Mouse (Mus musculus) telencephalon, adult 2 months (tissue): ENCODE results near the gene Slc5a10.

Experiments
- DNase-seq: peaks from one replicate; pipeline ENCODE4 v3.0.0-alpha.2; 2011; ENCODE audit warnings: low read depth, low spot score

Slc5a10 gene

DNA sequence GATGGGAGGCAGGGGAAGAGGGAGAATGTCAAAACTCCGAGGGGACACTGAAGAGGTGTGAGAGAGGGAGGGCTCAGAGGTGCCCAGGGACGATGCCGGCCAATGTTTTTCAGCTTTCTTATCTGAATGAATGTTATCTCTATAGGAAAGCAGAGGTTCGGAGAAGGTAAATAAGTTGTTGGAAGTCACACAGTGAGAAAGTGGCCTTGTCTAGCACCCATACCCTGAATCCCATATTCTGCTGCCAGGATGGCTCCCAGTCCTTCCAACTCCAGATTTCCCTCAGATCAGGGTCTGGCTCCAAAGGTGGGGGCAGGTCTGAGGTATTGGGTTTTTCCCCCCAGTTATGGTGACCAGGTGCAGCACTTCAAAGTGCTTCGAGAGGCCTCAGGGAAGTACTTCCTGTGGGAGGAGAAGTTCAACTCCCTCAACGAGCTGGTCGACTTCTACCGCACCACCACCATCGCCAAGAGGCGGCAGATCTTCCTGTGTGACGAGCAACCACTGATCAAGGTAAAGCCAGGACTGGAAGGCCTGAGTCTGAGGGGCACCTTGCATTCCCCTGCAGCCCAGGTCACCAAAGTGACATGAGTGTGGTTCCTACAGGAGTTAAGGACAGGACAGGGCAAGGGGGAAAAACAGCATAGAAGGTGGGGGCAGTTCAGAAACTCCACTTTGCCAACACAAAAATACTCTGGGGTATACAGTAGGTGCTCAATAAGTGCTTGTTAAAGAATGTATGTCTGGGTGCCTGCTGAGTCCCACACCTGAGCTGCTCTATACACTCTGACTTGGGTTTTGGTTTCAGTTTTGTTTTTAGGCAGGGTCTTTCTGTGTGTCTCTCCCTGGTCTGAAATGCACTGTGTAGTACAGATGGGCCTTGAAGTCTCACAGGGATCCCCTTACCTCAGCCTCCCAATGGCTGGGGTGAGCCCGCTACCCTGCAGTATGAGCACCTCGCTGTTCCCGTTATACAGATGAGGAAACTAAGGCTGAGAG, 50.8 kb downstream of the Slc5a10 start:
- DNase-seq, result no peak

DNA sequence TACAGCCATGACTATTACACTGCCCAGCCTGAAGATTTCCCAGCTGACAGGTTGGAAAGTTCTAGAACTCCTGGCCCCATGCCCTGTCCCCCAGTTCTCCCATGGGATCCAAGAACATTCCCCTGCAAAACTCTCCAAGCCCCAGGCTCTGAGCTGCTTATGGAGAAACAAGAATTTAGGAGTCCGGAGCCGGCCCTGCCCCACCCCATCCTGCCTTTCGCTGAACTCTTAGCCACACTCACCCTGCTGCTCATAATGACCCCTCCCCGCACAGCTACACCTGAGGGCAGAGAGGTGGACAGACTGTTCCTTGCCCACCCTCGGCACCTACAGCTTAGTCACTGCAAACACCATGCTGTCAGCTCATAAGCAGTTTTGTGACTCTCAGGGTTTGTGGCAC, 52.8 kb downstream of the Slc5a10 start:
- DNase-seq, result no peak

DNA sequence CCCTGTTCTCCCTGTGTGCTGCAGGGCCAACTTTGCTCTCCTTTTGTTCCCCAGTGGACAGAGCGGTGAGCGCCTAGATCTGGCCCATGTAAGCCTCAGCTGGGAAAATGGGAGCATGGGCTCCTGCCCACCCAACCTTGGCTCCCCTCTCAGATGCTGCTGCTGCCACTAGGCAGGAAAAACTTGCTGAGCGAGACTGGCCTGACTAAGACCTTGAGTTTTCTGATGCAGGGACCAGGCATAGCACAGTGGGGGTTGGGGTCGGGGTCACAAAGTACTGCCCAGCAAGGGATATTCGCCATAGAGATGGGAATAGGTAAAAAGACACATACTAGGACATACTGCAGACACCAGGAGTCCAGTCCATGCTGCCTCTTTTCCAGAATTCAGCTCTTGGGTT, 53.4 kb downstream of the Slc5a10 start:
- DNase-seq, result no peak

DNA sequence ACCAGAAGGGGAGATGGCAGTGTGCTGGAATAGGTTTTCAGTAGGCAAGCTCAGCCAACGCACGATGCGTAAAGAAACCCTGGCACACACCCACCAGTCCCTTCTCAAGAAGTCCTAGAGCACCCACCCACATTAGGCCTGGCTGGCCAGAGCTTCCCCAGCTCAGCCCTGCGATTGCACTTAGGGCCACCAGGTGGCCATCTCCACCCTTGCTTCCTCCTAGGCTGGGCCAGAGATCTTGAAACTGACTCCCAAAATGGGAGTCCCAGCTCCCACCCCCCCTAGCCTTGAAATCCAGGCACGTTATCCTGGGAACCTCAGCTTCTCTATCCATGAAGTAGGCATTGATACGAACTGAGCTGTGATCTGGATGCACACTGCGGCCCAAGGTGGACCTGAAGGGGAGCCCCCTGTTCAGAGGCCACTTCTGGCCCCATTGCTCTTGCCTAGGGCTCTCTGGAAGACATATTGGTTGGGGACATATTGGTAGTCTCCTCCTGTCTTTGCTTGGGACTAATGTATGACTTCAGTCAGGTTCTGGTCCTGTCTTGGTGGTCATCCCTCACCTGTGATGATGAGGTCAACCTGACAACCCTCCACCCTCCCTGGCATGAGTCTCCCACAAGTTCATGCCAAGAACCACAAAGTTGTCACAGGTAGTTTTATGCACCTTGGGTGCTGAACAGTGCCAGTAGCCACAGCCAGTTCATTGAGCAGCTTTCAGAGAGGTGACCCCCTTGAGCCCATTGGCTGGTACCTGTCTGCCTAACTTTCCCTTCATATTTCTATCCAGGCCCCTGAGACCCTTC, 54.4 kb downstream of the Slc5a10 start:
- no peak for DNase-seq

DNA sequence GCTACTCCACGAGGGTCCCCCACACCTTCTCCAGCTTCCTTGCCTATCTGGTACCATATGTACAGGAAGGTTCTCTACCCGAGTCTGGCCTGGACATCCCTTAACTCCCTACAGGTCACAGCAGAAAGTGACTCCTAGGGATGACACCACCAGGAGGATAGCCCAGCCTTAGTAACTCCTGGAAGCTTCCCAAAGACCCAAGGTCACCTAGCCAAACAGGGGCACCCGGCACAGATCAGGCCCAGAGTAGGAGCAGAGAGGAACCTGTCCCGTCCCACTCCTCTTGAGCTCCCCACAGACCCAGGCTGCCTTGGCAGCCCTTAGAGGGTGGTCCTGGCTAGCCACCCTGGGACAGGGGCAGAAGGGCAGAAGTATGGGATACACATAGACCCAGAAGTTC, 55.2 kb downstream of the Slc5a10 start:
- DNase-seq, result no peak

DNA sequence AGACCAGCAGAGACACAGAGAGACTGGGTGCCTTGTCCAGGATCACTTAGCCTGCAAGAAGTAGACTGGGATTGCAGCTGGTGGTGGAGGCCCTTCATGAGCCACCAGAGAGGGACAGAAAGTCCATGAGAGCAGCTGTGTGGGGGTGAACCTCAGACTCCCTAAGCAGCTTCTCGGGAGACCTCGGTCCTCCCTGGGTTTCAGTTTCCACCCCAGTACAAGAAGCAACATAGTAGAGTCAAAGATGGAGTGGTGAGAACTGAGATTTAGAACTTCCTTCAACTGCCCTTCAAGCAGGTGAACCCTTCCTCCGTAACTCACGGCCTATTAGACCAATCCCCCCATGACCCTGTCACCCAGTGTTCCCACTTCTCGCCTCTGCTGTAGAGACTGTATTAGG, 58.4 kb downstream of the Slc5a10 start:
- DNase-seq, result no peak

DNA sequence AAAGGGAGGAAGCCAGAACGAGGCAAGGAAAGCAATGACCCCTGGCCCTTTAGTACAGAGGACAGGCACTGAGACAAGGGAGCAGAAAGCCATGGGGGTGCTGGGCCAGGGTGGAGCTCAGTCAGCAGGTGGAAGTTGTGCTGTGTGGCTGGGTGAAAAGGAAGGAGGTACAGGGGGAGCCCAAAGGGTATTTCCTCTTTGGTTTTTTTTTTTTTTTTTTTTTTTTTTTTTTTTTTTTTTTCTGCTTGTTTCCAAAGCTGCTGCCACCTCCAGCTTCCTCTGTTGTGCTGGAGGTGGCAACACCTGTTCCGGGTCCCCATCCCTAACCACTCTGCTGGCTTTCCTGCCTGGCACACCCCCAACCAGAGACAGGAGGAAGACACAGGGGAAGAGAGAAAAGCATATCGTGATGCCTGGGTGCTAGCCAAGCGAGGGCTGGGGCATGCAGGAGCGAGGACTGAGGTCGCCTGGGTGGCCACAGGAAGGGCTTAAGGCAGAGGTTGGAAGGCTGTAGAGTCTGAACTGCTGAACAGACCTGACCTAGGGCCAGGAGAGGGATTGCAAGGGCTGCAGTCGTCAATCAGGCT, 59.7 kb downstream of the Slc5a10 start:
- no peak for DNase-seq

DNA sequence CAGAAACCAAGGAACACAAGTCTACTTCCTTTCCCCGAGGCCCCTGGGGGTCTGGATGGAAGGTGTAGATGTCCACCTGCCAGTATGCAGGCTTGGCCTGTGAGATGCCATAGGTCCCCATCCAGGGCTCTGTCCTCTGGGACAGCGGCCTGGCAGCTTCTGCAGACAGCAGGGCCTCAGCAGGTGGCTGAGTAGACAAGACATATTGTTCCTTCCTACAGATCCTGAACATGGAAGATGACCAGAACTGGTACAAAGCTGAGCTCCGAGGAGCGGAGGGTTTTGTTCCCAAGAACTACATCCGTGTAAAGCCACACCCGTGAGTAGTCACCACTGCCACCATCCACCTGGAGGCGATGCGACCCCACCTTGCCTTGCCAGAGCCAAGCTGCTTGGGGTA, 60.6 kb downstream of the Slc5a10 start:
- no peak for DNase-seq

DNA sequence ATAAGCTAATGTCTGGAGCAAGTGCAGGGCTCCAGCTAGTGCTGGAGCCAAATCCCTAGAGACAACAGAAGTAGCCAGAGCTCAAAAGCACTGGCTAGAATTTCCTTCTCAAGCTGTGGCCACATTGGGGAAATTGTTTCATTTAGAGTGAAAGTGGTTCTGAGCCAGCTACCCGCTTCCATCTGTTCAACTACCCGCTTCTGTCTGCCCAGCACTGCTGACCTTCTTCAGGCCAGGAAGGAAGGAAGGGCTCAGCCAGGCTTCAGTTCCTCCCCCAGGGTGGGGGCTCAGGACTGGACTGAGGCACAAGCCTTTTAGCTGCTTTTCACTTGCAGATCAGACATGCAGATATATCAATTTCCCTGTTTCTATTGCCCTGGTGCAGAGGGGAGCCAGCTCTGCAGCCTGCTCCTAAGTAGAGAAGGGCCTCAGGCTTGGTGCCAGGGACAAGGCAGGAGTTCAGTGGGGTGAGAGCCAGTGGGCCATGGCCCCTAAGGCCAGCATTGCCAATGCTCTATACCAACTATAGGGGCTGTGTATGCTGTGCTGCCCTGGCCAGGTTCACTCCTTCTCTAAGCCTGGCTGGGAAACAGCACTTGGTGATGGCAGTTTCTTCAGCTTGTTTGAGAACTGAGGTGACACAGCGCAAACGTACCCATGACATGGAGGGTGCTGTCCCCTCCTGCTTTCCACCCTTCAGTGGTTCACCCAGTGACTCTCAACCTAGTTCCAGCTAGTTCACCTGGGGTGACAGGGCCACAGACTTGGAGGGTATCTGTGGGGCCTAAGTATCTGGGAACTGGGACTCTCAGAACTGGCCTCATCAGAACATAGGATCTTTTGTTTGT, 61.4 kb downstream of the Slc5a10 start:
- no peak for DNase-seq

DNA sequence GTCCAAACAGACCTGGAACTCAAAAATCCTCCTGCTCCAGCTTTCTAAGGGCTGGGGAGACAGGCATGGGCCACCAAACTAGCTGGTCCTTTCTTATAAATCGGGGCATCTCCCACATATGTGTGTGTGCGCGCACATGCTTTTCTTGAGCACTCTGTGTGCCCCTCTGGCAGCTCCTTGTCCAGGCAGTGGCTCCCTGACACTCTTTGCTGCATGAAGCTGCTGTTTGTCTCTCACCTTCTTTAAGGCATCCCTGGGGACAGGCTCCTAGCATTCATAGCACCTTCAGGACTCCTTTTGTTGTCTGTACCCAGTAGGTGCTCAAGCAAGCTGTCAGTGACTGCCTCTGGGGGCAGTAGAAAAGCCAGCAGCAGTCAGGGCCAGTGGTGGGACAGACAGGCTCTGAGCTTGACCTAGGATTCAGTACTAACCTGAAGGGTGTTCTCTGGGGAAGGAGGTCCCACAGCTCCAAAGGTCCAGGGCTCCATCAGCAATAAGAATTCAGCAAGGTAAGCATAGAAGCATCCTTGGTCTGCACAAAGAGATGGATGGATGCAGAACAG, 62.2 kb downstream of the Slc5a10 start:
- no peak for DNase-seq

DNA sequence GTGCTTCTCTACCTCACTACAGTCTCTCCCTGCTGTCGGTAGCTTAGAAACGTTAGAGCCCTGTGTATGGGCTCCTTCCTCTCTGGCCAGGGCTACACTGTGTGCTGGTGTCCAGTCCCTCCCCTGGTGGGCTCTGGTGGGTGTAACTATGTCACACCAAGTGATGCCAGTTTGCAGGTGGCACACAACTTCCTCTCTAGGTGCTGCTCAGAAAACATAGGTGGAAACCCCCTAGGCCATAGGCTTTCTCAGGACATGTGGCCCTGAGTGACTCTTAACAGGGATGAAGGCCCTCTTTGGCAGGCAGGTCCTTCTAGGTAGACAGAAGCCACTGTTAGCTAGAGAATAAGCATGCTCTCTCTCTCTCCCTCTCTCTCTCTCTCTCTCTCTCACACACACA, 63.2 kb downstream of the Slc5a10 start:
- no peak for DNase-seq

DNA sequence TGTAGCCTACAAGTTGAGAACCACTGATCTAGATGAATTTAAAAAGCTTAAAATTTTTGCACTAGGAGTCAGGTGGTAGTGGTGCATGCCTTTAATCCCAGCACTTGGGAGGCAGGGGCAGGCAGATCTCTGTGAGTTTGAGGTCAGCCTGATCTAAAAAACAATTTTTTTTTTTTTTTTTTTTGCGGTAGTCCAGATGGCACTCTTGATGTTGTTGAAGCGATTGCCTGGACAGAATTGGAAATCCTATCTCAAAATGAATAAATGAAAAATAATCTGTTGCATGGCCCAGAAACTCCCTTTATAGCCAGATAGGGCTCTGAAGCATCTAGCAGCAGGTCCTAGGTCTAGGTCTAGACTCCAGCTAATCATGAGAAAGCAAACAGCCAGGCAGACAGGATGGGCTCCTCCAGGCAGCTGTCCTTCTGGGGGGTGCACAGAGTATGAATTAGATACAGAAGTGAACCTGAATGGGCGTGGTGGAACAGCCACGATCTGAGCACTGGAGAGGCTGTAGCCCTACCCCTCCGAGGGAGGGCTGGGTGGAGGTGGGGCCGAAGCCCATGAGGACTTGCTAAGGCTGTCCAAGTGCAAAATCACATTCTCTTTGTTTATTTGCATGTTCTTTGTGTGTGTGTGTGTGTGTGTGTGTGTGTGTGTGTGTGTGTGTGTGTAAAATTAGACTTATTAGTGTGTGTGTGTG, 64.3 kb downstream of the Slc5a10 start:
- DNase-seq, result no peak

DNA sequence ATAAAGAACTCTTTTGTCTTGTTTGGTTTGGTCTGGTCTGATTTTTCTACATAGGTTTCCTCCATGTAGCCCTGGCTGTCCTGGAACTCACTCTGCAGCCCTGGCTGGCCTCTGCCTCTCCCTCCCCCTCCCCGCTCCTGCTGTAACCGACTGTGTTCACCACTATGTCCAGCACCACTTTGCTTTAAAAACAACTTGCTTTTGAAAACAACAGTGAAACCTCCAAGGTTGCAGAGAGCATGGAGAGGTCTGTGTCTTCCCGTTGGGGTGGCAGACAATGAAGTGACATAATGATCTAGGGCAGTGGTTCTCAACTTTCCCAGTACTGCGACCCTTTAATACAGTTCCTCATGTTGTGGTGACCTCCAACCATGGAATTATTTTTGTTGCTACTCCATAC, 65.0 kb downstream of the Slc5a10 start:
- no peak for DNase-seq

DNA sequence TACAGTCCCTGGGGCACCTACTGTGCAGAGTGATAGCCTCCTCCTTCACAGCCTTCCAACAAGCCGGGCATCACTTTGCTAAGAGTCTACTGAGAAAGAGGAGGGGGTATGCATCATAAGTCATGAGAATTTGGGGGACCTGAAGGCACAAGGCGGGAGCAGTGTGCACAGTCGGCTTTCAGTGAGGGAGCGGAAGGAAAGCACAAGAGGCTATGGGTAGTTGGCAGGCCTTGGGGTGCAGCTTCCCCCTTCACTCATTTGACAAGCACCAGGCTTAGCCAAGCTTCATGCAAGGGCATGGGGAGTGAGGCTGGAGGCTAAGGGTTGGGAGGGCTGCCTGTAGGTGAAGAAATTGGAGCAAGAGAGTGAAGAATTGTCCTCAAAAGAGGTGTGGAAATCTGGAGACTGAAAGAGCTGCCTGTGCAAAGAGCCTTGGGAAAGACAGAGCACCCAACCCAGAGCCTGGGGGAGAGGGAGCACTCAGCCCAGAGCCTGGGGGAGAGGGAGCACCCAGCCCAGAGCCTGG, 65.8 kb downstream of the Slc5a10 start:
- DNase-seq, result no peak

DNA sequence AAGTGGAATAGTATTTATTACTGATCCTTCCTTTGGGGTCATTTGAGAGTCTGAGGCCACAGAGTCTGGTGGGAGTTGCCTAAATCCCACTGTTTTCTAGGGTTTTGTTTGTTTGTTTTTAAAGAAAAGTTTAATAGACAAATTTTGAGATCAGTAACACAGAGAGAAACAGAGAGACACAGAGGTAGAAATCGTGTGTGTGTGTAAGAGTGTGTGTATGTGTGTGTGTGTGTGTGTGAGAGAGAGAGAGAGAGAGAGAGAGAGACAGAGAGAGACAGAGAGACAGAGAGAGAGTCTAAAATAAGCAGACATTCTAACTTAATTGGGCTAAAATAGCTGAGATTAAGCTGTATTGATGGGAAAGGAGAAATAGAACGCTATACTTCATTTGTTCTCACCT, 67.1 kb downstream of the Slc5a10 start:
- no peak for DNase-seq

DNA sequence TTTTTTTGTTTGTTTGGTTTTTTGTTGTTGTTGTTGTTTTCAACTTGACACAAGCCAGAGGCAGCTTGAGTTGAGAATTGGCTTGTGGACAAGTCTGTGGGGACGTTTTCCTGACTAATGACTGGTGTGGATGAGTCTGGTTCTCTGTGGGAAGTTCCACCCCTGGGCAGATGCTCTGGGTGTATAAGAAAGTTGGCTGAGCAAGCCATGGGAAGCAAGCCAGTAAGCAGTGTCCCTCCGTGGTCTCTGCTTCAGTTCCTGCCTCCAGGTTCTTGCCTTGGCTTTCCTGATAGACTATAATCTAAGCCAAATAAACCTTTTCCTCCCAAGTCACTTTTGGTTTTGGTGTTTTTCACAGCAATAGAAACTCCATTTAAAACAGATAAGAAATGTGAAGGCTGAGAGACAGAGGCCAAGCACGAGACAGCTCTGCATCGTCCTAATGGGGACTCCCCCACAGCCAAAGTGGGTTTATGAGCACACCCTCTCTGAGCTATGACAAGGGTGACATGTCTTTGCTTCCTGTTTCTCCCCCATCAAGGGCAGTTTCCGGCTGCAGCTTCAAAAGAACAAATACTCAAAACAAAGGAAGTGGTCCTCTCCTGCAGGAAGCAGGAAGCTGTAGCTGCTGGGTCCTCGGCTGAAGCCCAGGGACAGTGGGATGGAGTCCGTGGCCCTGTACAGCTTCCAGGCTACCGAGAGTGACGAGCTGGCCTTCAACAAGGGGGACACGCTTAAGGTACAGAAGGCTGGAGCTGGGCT, 67.8 kb downstream of the Slc5a10 start, which contains the start of gene Grap:
Grap (plus strand) TSS at position 580 of the 762 bp plus-strand sequence.
- no peak for DNase-seq

DNA sequence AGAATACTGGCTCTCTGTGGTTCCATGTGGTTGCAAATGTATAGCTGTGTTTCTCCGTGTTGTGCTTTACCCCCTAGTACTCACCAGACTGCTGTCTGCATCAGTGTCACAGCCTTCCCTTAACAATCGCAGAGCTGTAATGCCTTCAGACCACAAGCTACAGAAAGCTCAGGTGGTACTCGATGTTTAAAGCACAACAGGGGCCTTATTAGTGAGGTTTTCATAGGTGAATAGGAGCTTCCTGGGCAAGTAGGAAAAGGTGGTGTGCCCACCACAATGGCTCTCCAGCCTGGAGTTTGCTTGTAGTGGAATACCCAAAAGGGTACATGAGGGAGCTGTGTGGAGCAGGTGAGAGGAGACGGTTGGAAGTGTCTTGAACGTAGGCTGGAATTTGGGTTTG, 68.4 kb downstream of the Slc5a10 start:
- no peak for DNase-seq

DNA sequence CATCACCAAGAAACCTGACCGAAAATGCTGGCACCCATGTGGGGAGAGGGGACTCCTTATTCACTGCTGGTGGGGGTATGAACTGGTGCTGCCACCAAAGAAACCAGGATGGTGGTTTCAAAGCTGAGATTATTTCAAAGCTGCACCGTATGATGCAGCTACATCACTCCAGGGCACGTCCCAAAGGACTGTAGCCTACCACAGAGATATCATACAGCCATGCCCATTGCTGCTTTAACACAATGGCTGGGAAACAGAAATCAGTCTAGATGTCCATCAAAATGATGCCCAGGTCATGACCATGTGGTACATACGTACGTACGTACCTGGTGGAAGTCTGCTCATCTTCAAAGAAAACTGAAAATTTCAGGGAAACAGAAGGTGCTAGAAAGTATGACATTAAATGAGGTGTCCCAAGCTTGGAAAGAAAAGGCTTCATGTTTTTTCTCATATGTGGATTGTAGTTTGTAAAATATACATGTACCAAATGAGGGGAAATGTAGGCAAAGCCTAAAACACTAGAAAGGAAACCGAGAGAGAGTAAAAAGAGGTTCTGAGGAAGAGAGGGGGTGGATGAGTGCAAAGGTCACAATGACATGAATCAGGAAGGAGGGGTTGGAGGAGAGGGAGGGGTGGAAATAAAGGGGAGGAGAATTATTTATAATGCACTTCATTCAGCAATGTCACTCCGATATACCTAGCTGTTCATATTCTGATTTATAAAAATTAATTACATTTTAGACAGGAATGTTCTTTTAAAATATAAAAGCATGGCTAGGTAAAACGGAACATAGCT, 70.0 kb downstream of the Slc5a10 start:
- DNase-seq, result no peak

DNA sequence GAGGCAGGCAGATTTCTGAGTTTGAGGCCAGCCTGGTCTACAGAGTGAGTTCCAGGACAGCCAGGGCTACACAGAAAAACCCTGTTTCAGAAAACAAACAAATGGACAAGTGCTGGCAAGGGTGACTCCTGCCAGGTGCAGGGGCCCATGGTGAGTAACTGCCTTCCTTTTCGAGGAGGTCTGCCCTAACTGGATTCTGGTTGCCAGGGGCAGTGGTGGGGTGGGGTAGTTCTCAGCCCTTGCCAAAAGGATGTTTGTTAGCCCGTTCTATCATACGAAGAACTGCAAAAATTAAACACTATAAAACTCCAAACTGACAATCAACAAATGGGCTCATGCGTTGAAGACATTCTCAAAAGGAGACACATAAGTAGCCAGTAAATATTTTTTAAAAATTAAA, 71.0 kb downstream of the Slc5a10 start:
- no peak for DNase-seq
